Mouse (Mus musculus): ENCODE measurements at regions not wholly inside any gene's neighbourhood (a gene's known extent, or its start where the extent isn't known, plus 50 kb on each side); places are given as distances from the start of the nearest gene placed in this dataset.

DNA sequence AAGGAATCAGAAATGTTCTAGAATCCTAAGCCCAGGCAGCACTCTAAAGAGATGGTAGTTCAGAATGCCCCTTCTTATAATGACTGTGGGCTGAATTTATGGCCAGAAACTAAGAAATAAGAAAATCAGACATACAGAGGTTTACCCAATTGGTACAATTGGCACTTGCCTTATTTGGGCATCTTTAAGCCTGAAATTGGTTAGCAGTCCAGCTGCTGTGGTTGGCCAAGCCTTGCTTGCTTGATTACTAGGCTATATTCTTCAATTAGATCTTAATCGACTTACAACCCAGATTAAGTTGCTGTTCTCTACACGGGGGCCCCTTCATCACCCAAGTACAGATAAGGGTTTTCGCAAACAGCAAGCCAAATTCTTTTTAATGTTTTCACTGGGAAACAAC, 60.1 kb upstream of the Thbs1 start:
- TF ChIP-seq CTCF (conservative IDR thresholded peaks at IDR 0.05; ENCODE audit: insufficient read depth, insufficient read length, low read depth, low read length) (no peak), POLR2A (IDR thresholded peaks at IDR 0.05; ENCODE audit: low read depth, low read length) (no peak)
- 84% methylated on average over 3 of the region's 3 CpGs for WGBS
- Histone ChIP-seq H3K27me3 (replicated peaks; ENCODE audit: control insufficient read depth, insufficient read depth, low read length) (no peaks in the 10 kb centered on the region), H3K4me3 (ENCODE audit: insufficient read depth, low read depth, low read length) (no peak overlapping the region), H3K36me3 (ENCODE audit: control insufficient read depth, insufficient read depth, low read length) (no peaks in the 10 kb centered on the region), H3K27ac (ENCODE audit: insufficient read depth, low read depth, low read length) (no peak overlapping the region), H3K4me1 (ENCODE audit: control insufficient read depth, insufficient read depth, low read length) (no peaks in the 10 kb centered on the region)
- DNase-seq = no peak

DNA sequence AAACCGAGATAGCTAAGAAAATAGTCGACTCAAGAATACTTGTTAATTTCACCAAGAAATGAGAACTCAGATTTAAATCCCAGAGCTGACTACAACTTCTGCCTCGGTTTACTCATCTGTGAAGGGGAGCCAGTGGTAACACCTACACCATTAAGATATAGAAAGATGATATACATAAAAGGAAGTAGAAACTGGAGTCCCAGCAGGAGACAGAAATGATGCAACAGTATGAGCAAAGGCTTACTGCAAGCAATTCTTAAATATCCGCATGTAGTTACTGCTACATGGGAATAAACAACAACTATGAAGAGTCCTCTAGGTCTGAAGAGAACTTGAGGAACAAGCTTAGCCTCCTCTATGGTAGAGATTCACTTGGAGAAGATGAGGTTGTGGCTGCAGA, 58.2 kb upstream of the Thbs1 start:
- no peaks in the 10 kb centered on the region for H3K36me3 ChIP-seq (ENCODE audit: control insufficient read depth, insufficient read depth, low read length)
- H3K27me3 ChIP-seq (replicated peaks; ENCODE audit: control insufficient read depth, insufficient read depth, low read length) = no peaks in the 10 kb centered on the region
- 95% methylated on average over 4 of the region's 4 CpGs for WGBS
- TF ChIP-seq CTCF (conservative IDR thresholded peaks at IDR 0.05; ENCODE audit: insufficient read depth, insufficient read length, low read depth, low read length) = no peak
- TF ChIP-seq POLR2A (IDR thresholded peaks at IDR 0.05; ENCODE audit: low read depth, low read length) = no peak
- H3K4me1 ChIP-seq (ENCODE audit: control insufficient read depth, insufficient read depth, low read length) = no peaks in the 10 kb centered on the region
- no peak overlapping the region for H3K4me3 ChIP-seq (ENCODE audit: insufficient read depth, low read depth, low read length)
- no peak overlapping the region for H3K27ac ChIP-seq (ENCODE audit: insufficient read depth, low read depth, low read length)
- no peak for DNase-seq

DNA sequence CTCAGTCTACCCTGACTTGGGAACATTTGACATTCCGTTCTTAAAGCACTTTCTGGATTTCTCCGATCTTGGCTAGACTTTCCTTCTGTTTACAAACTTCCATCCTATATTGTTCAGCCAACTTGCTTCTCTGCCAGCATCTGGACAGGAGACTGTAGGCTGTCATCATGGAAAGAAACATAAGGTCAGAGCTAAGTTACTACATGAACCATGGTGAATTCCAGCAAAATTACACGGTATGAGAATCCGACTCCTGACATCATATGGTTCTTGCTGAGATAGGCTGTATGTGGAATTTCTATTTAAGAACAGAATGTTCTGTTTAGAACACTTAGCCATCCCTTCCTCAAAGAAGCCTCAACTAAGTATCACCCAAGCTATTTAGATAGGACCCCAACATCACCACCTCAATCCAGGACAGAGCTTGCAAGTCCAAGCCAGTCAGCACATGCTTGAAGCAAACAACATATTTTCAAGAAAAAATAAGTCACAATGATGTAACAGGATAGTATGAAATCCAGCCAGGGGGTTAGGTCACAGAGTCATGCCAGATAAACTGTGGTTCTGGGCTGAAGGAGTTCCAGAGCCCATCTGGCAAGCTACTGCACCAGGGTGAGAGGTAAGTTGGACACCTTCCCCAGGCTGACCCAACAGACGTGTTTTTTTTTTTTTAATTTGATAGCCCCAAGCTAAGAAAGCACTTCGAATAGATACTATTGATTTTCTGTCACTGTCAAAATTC, 52.9 kb upstream of the Thbs1 start:
- TF ChIP-seq POLR2A (IDR thresholded peaks at IDR 0.05; ENCODE audit: low read depth, low read length) (no peak), CTCF (conservative IDR thresholded peaks at IDR 0.05; ENCODE audit: insufficient read depth, insufficient read length, low read depth, low read length) (no peak)
- DNase-seq = no peak
- WGBS = 84% methylated on average over 6 of the region's 6 CpGs

DNA sequence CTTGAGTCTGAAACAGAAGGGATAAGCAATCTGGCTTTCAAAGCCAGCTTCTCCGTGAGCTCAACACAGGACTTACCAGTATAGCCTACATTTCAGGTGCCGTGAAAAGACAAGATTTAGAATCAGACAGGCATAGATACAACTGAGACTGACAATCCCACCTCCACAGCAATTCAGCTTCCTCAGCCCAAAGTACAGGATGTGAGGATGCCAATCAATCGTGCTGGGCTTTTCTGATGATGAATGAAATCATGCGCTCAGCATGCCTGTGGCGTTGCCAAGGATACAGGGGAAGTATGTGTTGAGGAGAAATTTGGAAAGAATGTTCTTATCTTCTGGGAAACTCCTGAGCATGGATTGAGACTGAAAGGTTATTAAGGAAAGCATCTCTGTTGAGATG, 50.4 kb upstream of the Thbs1 start:
- WGBS = 85% methylated on average over 5 of the region's 5 CpGs

More for the DNA sequence above, 52.9 kb upstream of the Thbs1 start:
- Histone ChIP-seq H3K36me3 (ENCODE audit: control insufficient read depth, insufficient read depth, low read length) (no peaks in the 10 kb centered on the region), H3K4me3 (ENCODE audit: insufficient read depth, low read depth, low read length) (no peak overlapping the region), H3K27ac (ENCODE audit: insufficient read depth, low read depth, low read length) (no peak overlapping the region), H3K4me1 (ENCODE audit: control insufficient read depth, insufficient read depth, low read length) (no peaks in the 10 kb centered on the region), H3K27me3 (replicated peaks; ENCODE audit: control insufficient read depth, insufficient read depth, low read length) (no peaks in the 10 kb centered on the region)

More for the DNA sequence above, 50.4 kb upstream of the Thbs1 start:
- Histone ChIP-seq H3K36me3 (ENCODE audit: control insufficient read depth, insufficient read depth, low read length) (no peaks in the 10 kb centered on the region), H3K27ac (ENCODE audit: insufficient read depth, low read depth, low read length) (no peak overlapping the region), H3K4me1 (ENCODE audit: control insufficient read depth, insufficient read depth, low read length) (no peaks in the 10 kb centered on the region), H3K4me3 (ENCODE audit: insufficient read depth, low read depth, low read length) (no peak overlapping the region), H3K27me3 (replicated peaks; ENCODE audit: control insufficient read depth, insufficient read depth, low read length) (no peaks in the 10 kb centered on the region)
- TF ChIP-seq POLR2A (IDR thresholded peaks at IDR 0.05; ENCODE audit: low read depth, low read length) (no peak), CTCF (conservative IDR thresholded peaks at IDR 0.05; ENCODE audit: insufficient read depth, insufficient read length, low read depth, low read length) (no peak)
- no peak for DNase-seq

Data from kidney, adult 2 months (tissue).